Mouse (Mus musculus): ENCODE measurements at regions not wholly inside any gene's neighbourhood (a gene's known extent, or its start where the extent isn't known, plus 50 kb on each side); places are given as distances from the start of the nearest gene placed in this dataset.

- no peaks in the 10 kb centered on the region for H3K9me3 ChIP-seq (ENCODE audit: control insufficient read depth, low read length)
- no peak overlapping the region for H3K9ac ChIP-seq (replicated peaks)
- H3K4me1 ChIP-seq (replicated peaks; ENCODE audit: control insufficient read depth in 2 of 2, insufficient read depth in 2 of 2, low read length in 1 of 2) = no peaks in the 10 kb centered on the region
- no peaks in the 10 kb centered on the region for H3K36me3 ChIP-seq (replicated peaks; ENCODE audit: control insufficient read depth, insufficient read depth, low read depth)
- TF ChIP-seq CTCF (IDR thresholded peaks at IDR 0.05; ENCODE audit: low read depth) = no peak
- no peak for TF ChIP-seq EP300 (IDR thresholded peaks at IDR 0.05; ENCODE audit: low read depth)
- WGBS (ENCODE audit: insufficient replicate concordance) = 61% methylated on average over 5 of the region's 5 CpGs
- H3K4me3 ChIP-seq (ENCODE audit: insufficient read depth in 1 of 2, low read depth in 2 of 2, low read length in 2 of 2) = no peak overlapping the region
- DNase-seq (ENCODE audit: low read depth in 3 of 3, low spot score in 3 of 3) (no peak), ATAC-seq (ENCODE audit: insufficient read depth) (no peak)
- H3K4me2 ChIP-seq (ENCODE audit: low read depth) = no peak overlapping the region
- H3K27me3 ChIP-seq (ENCODE audit: control insufficient read depth, insufficient read depth, low read length) = no peaks in the 10 kb centered on the region
- H3K27ac ChIP-seq = no peak overlapping the region
These were observed 60.0 kb upstream of the Fer start for GRCm38 (mm10) chr17:63802846-63803245.

- Histone ChIP-seq H3K4me2 (ENCODE audit: low read depth) (no peak overlapping the region), H3K27ac (no peak overlapping the region), H3K4me1 (replicated peaks; ENCODE audit: control insufficient read depth in 2 of 2, insufficient read depth in 2 of 2, low read length in 1 of 2) (no peaks in the 10 kb centered on the region), H3K9ac (replicated peaks) (no peak overlapping the region), H3K27me3 (ENCODE audit: control insufficient read depth, insufficient read depth, low read length) (no peaks in the 10 kb centered on the region), H3K4me3 (ENCODE audit: insufficient read depth in 1 of 2, low read depth in 2 of 2, low read length in 2 of 2) (no peak overlapping the region), H3K36me3 (replicated peaks; ENCODE audit: control insufficient read depth, insufficient read depth, low read depth) (no peaks in the 10 kb centered on the region), H3K9me3 (ENCODE audit: control insufficient read depth, low read length) (no peaks in the 10 kb centered on the region)
- 20% methylated on average over 11 of the region's 11 CpGs for WGBS (ENCODE audit: insufficient replicate concordance)
- ATAC-seq (ENCODE audit: insufficient read depth) (no peak), DNase-seq (ENCODE audit: low read depth in 3 of 3, low spot score in 3 of 3) (peak in 2 of 3 experiments; percentile 33 to 37)
- peak; percentile 76 for TF ChIP-seq CTCF (IDR thresholded peaks at IDR 0.05; ENCODE audit: low read depth)
- no peak for TF ChIP-seq EP300 (IDR thresholded peaks at IDR 0.05; ENCODE audit: low read depth)
These were observed 59.3 kb upstream of the Fer start for GRCm38 (mm10) chr17:63803599-63803998.

- 70% methylated on average over 4 of the region's 4 CpGs for WGBS (ENCODE audit: insufficient replicate concordance)
These were observed 58.4 kb upstream of the Fer start for GRCm38 (mm10) chr17:63804416-63804815.

GRCm38 (mm10) chr17:63806360-63806759, 56.5 kb upstream of the Fer start:
- H3K27me3 ChIP-seq (ENCODE audit: control insufficient read depth, insufficient read depth, low read length) = no peaks in the 10 kb centered on the region
- 62% methylated on average over 10 of the region's 10 CpGs for WGBS (ENCODE audit: insufficient replicate concordance)
- ATAC-seq (ENCODE audit: insufficient read depth) = no peak

More at GRCm38 (mm10) chr17:63804416-63804815, 58.4 kb upstream of the Fer start:
- H3K36me3 ChIP-seq (replicated peaks; ENCODE audit: control insufficient read depth, insufficient read depth, low read depth) = no peaks in the 10 kb centered on the region
- no peak overlapping the region for H3K4me2 ChIP-seq (ENCODE audit: low read depth)
- no peak for ATAC-seq (ENCODE audit: insufficient read depth)
- H3K9ac ChIP-seq (replicated peaks) = no peak overlapping the region
- no peak for DNase-seq (ENCODE audit: low read depth in 3 of 3, low spot score in 3 of 3)
- H3K9me3 ChIP-seq (ENCODE audit: control insufficient read depth, low read length) = no peaks in the 10 kb centered on the region
- no peak overlapping the region for H3K27ac ChIP-seq
- TF ChIP-seq CTCF (IDR thresholded peaks at IDR 0.05; ENCODE audit: low read depth) (no peak), EP300 (IDR thresholded peaks at IDR 0.05; ENCODE audit: low read depth) (no peak)
- H3K4me1 ChIP-seq (replicated peaks; ENCODE audit: control insufficient read depth in 2 of 2, insufficient read depth in 2 of 2, low read length in 1 of 2) = no peaks in the 10 kb centered on the region
- no peaks in the 10 kb centered on the region for H3K27me3 ChIP-seq (ENCODE audit: control insufficient read depth, insufficient read depth, low read length)
- H3K4me3 ChIP-seq (ENCODE audit: insufficient read depth in 1 of 2, low read depth in 2 of 2, low read length in 2 of 2) = no peak overlapping the region

GRCm38 (mm10) chr17:63807590-63808228, 55.2 kb upstream of the Fer start:
- H3K27ac ChIP-seq = no peak overlapping the region
- H3K4me2 ChIP-seq (ENCODE audit: low read depth) = no peak overlapping the region
- no peaks in the 10 kb centered on the region for H3K36me3 ChIP-seq (replicated peaks; ENCODE audit: control insufficient read depth, insufficient read depth, low read depth)
- no peak for DNase-seq (ENCODE audit: low read depth in 3 of 3, low spot score in 3 of 3)
- H3K9ac ChIP-seq (replicated peaks) = no peak overlapping the region
- H3K27me3 ChIP-seq (ENCODE audit: control insufficient read depth, insufficient read depth, low read length) = no peaks in the 10 kb centered on the region
- TF ChIP-seq CTCF (IDR thresholded peaks at IDR 0.05; ENCODE audit: low read depth) (no peak), EP300 (IDR thresholded peaks at IDR 0.05; ENCODE audit: low read depth) (no peak)
- H3K4me1 ChIP-seq (replicated peaks; ENCODE audit: control insufficient read depth in 2 of 2, insufficient read depth in 2 of 2, low read length in 1 of 2) = no peaks in the 10 kb centered on the region
- no peaks in the 10 kb centered on the region for H3K9me3 ChIP-seq (ENCODE audit: control insufficient read depth, low read length)
- no peak for ATAC-seq (ENCODE audit: insufficient read depth)
- H3K4me3 ChIP-seq (ENCODE audit: insufficient read depth in 1 of 2, low read depth in 2 of 2, low read length in 2 of 2) = no peak overlapping the region
- WGBS (ENCODE audit: insufficient replicate concordance) = 69% methylated on average over 9 of the region's 9 CpGs

More at GRCm38 (mm10) chr17:63806360-63806759, 56.5 kb upstream of the Fer start:
- Histone ChIP-seq H3K9ac (replicated peaks) (no peak overlapping the region), H3K27ac (no peak overlapping the region), H3K9me3 (ENCODE audit: control insufficient read depth, low read length) (no peaks in the 10 kb centered on the region), H3K4me3 (ENCODE audit: insufficient read depth in 1 of 2, low read depth in 2 of 2, low read length in 2 of 2) (no peak overlapping the region), H3K36me3 (replicated peaks; ENCODE audit: control insufficient read depth, insufficient read depth, low read depth) (no peaks in the 10 kb centered on the region), H3K4me1 (replicated peaks; ENCODE audit: control insufficient read depth in 2 of 2, insufficient read depth in 2 of 2, low read length in 1 of 2) (no peaks in the 10 kb centered on the region), H3K4me2 (ENCODE audit: low read depth) (no peak overlapping the region)
- TF ChIP-seq EP300 (IDR thresholded peaks at IDR 0.05; ENCODE audit: low read depth) = no peak
- TF ChIP-seq CTCF (IDR thresholded peaks at IDR 0.05; ENCODE audit: low read depth) = no peak
- DNase-seq (ENCODE audit: low read depth in 3 of 3, low spot score in 3 of 3) = no peak
